Mouse (Mus musculus): ENCODE results near the gene Fam20a.

DNA sequence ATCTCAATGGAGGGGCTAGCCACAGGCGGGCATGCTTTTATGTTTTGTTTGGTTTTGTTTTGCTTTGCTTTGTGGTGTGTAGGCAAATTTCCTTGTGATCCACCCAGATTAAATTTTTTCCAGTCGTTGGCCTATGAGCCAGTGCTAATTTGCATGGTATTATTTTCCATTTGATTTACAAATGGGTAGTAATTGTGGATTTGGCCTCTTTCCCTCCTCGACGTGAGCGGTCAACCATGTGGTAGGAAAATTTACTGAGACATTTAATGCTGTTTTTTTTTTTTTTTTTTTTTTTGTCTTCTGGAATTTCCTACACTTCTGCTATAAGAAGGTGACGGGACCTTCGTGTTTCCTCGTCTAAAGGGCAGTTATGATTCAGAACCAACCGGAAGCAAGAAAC lies 18.2 kb downstream of the Fam20a start:
- TF ChIP-seq CTCF (IDR thresholded peaks at IDR 0.05; ENCODE audit: low read depth) (no peak), EP300 (IDR thresholded peaks at IDR 0.05; ENCODE audit: low read depth) (no peak)

All from liver, postnatal 0 days (tissue).